Mouse (Mus musculus) brain, embryonic 14.5 days (tissue): ENCODE measurements around the gene Dock4.

Experiments used
- CTCF ChIP-seq: fragments of 200-500 bp; IDR thresholded peaks from 2 replicates; pipeline ENCODE4 v1.5.1; 2012; ENCODE audit warnings: inconsistent platforms, mild to moderate bottlenecking, moderate library complexity, borderline replicate concordance; ENCODE audit not compliant: insufficient read depth, insufficient read length; ENCODE audit errors: extremely low read depth
- POLR2A ChIP-seq: fragments of 200-500 bp; IDR thresholded peaks from 2 replicates; pipeline ENCODE4 v1.6.1; 2012; ENCODE audit warnings: mild to moderate bottlenecking, inconsistent platforms, borderline replicate concordance; ENCODE audit not compliant: poor library complexity, insufficient read depth, insufficient read length, severe bottlenecking; ENCODE audit errors: extremely low read depth

DNA sequence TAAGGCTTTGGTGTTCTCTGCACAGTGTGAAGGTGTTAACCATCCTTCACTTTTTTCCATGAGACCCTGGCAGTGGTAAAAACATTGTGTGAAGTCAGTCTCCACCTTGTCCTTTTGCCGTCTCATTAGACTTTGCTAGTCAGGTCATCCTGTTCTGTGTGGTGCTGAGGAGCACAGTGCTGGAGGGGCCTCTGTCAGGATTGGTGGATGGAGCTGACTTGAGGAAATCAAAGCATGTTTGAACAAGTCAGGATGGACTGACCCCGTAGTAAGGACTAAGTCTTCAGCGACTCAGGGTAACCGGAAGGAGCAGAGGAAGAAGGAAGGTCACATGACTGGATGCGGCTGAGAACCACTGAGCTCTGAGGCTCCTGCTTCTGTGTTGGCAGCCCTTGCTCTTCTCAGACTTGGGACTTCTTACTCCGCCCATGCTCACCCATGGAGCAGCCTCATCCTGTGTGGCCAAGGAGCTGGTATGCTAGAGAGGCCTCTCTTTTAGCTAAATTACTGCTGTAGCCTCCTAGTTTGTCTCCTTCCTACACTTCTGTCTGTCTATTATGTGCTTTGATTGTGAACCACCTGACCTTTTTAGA is 14.0 kb downstream of the Dock4 start:
- TF ChIP-seq CTCF: no peak
- TF ChIP-seq POLR2A: no peak
